Mouse (Mus musculus): ENCODE results near the gene Rnf152. TPM values are rescaled to one million over a fixed set of nuclear protein-coding genes. Genes with fewer than 3 reads are reported as not detected.

Rnf152 gene
- total and polyA plus RNA-seq, 3 experiments = under 0.01 TPM; not detected in 2

DNA sequence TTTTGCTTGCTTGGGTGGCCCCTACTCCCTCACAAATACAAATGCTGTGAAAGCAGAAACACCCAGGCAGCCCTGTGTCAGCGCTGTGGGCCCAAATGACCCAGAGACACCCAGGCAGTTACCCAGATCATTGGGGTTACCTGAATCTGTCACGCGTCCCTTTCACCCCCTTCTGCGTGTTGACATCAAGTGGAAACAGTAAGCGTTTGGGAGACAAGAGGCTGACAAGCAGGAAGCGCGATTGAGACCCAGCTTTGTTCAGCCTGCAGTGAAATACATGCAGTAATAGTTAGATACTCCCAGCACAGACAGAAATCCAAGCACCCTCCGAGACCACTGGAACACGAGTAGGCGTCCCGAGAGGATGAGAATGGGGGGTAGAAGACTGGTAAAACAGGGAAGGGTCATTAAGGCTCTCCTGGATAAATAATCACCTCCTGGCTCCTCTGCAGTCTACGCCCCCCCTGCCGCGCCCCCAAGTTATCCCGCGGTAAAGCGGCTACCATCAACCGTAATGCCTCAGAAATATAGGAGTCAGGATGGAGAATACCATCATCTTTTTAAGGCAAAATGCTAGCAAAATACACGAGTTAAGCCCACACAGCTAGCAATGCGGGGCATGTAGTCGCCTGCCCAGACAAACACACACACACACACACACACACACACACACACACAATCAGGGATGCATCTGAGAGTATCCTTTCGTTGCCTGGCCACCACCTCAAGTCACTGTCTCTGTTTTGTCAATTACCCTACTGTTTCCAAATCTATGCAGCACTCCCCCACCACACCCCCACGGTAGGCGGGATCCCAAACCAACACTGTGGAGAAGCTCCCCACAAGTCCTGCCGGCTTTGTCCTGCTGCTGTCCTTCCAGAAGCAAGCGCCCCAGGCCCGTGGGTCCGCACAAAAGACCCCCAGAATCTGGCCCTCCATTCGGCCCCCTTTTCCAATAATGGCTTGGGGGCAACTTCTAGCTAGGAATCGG lies 1.3 kb downstream of the Rnf152 start:
- Histone ChIP-seq H3K9me3 (replicated peaks; ENCODE audit: low read length) (no peaks in the 10 kb centered on the region), H3K4me1 (ENCODE audit: control insufficient read depth in 1 of 2, insufficient read depth in 2 of 2) (no peaks in the 10 kb centered on the region; a peak in 1 of 4 replicates), H3K4me2 (ENCODE audit: insufficient read depth, low read depth, poor library complexity, severe bottlenecking) (peak overlapping the region; percentile 85), H3K27me3 (replicated peaks) (peaks cover 78% of the 10 kb centered on the region), H3K79me2 (replicated peaks; ENCODE audit: control insufficient read depth, extremely low read depth, insufficient read depth, poor library complexity, severe bottlenecking) (no peaks in the 10 kb centered on the region), H3K36me3 (replicated peaks in 1 of 2; ENCODE audit: control insufficient read depth in 1 of 2, insufficient read depth in 1 of 2, low read length in 1 of 2) (no peaks in the 10 kb centered on the region), H3K27ac (ENCODE audit: insufficient read depth, low read depth) (no peak overlapping the region), H3K9ac (ENCODE audit: insufficient read depth, low read depth) (no peak overlapping the region), H3K4me3 (replicated peaks in 1 of 3; ENCODE audit: low read depth in 2 of 3, low read length in 2 of 3, poor library complexity in 1 of 3) (no peak overlapping the region)
- dilution Hi-C loops (cut with MboI; ENCODE audit: extremely low pct_ligation_motif_present, extremely low pct_unique_long_range_greater_than_20kb, low sequenced_read_pairs) = no loop called here
- no peak for TF ChIP-seq RAD21 (IDR thresholded peaks at IDR 0.05; ENCODE audit: low read depth, low read length)
- TF ChIP-seq ETS1 (conservative IDR thresholded peaks at IDR 0.05; ENCODE audit: low read depth, low read length) = no peak
- DNase-seq (ENCODE audit: extremely low read depth) = no peak
- in situ Hi-C loops (cut with MboI; ENCODE audit: low pct_ligation_motif_present, low pct_unique_long_range_greater_than_20kb, low sequenced_read_pairs) = loop anchor here (25.0 kb wide), 1 partner anchor 368 kb away; no protein-coding TSS in a partner anchor

DNA sequence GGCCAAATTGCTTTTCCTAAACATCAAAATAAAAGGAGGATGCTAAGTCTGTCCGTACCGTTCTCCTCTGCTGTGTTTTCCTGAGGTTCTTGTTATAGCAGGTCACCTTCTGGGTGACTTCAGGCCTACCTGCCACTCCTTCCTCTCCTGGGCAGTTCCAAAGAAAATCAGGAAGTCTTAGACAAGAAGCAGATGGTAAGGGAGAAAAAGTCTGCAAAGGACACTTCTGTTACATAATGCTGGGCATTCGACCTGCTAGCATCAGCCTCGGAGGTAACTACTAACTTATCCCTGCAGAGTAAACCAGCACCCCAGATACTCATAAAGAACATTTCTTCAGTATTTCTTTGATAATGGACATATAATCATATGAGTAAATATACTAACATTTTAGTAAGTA lies 4.7 kb downstream of the Rnf152 start:
- H3K36me3 ChIP-seq (replicated peaks in 1 of 2; ENCODE audit: control insufficient read depth in 1 of 2, insufficient read depth in 1 of 2, low read length in 1 of 2) = no peaks in the 10 kb centered on the region
- H3K4me2 ChIP-seq (ENCODE audit: insufficient read depth, low read depth, poor library complexity, severe bottlenecking) = no peak overlapping the region
- H3K27ac ChIP-seq (ENCODE audit: insufficient read depth, low read depth) = no peak overlapping the region
- TF ChIP-seq RAD21 (IDR thresholded peaks at IDR 0.05; ENCODE audit: low read depth, low read length) (no peak), NELFE (IDR thresholded peaks at IDR 0.05; ENCODE audit: low read depth, low read length) (no peak), NRF1 (IDR thresholded peaks at IDR 0.05; ENCODE audit: low read depth, low read length) (no peak), POLR2AphosphoS2 (IDR thresholded peaks at IDR 0.05; ENCODE audit: low read depth, low read length) (no peak), MEF2A (IDR thresholded peaks at IDR 0.05; ENCODE audit: borderline replicate concordance, low read depth, low read length) (no peak), IRF4 (IDR thresholded peaks at IDR 0.05; ENCODE audit: low read depth, low read length) (no peak), SIN3A (IDR thresholded peaks at IDR 0.05; ENCODE audit: low read length) (no peak), CTCF (conservative IDR thresholded peaks at IDR 0.05 in 1 of 2, IDR thresholded peaks at IDR 0.05 in 1 of 2; ENCODE audit: low read depth in 2 of 2, low read length in 2 of 2) (no peak), CHD1 (IDR thresholded peaks at IDR 0.05; ENCODE audit: low read depth, low read length) (no peak), USF1 (IDR thresholded peaks at IDR 0.05; ENCODE audit: low read depth, low read length) (no peak), TBP (conservative IDR thresholded peaks at IDR 0.05; ENCODE audit: low read depth, low read length) (no peak), SMC3 (IDR thresholded peaks at IDR 0.05; ENCODE audit: low read depth, low read length) (no peak), MAX (IDR thresholded peaks at IDR 0.05; ENCODE audit: low read length) (no peak)
- in situ Hi-C loops (cut with MboI; ENCODE audit: low pct_ligation_motif_present, low pct_unique_long_range_greater_than_20kb, low sequenced_read_pairs) (loop anchor here (25.0 kb wide), 1 partner anchor 365 kb away; no protein-coding TSS in a partner anchor), dilution Hi-C loops (cut with MboI; ENCODE audit: extremely low pct_ligation_motif_present, extremely low pct_unique_long_range_greater_than_20kb, low sequenced_read_pairs) (no loop called here)
- peaks cover 71% of the 10 kb centered on the region for H3K27me3 ChIP-seq (replicated peaks)
- H3K9ac ChIP-seq (ENCODE audit: insufficient read depth, low read depth) = no peak overlapping the region
- no peaks in the 10 kb centered on the region; a peak in 1 of 4 replicates for H3K4me1 ChIP-seq (ENCODE audit: control insufficient read depth in 1 of 2, insufficient read depth in 2 of 2)
- DNase-seq (ENCODE audit: extremely low read depth) = no peak
- H3K79me2 ChIP-seq (replicated peaks; ENCODE audit: control insufficient read depth, extremely low read depth, insufficient read depth, poor library complexity, severe bottlenecking) = no peaks in the 10 kb centered on the region
- no peaks in the 10 kb centered on the region for H3K9me3 ChIP-seq (replicated peaks; ENCODE audit: low read length)
- H3K4me3 ChIP-seq (replicated peaks in 1 of 3; ENCODE audit: low read depth in 2 of 3, low read length in 2 of 3, poor library complexity in 1 of 3) = no peak overlapping the region

All from CH12.LX (cell line).